Mouse (Mus musculus) midbrain, postnatal 0 days (tissue): ENCODE results near the gene Srgap2. TPM values are rescaled to one million over a fixed set of nuclear protein-coding genes. Genes with fewer than 3 reads are reported as not detected.

ENCODE experiments used
- ATAC-seq: fragments of 200-750 bp; cut with Nextera tagmentation; 2 replicates; pipeline ENCODE4 v1.8.0; 2017; ENCODE audit warnings: moderate number of reproducible peaks, mild to moderate bottlenecking, moderate TSS enrichment, moderate library complexity; ENCODE audit not compliant: low FRiP score
- DNase-seq: peaks from one replicate; pipeline ENCODE4 v3.0.0-alpha.2; 2015; ENCODE audit warnings: low spot score
- H3K27ac ChIP-seq: fragments of 300-500 bp; sonication (generic); 2 replicates; pipeline ENCODE4 v1.5.1; 2014; ENCODE audit warnings: low read depth, mild to moderate bottlenecking, low read length, mixed read lengths
- H3K27me3 ChIP-seq: fragments of 300-500 bp; sonication (generic); 2 replicates; pipeline ENCODE4 v1.6.1; 2014; ENCODE audit warnings: low read length, control low read depth, mixed read lengths; ENCODE audit not compliant: insufficient read depth
- H3K36me3 ChIP-seq: fragments of 300-500 bp; sonication (generic); 2 replicates; pipeline ENCODE4 v1.6.1; 2014; ENCODE audit warnings: low read length, control low read depth, mixed read lengths; ENCODE audit not compliant: insufficient read depth
- H3K4me1 ChIP-seq: fragments of 300-500 bp; sonication (generic); 2 replicates; pipeline ENCODE4 v1.6.1; 2014; ENCODE audit warnings: mild to moderate bottlenecking, control low read depth, antibody characterized with exemption, low read length, mixed read lengths; ENCODE audit not compliant: insufficient read depth
- H3K4me2 ChIP-seq: fragments of 300-500 bp; sonication (generic); 2 replicates; pipeline ENCODE4 v1.6.1; 2014; ENCODE audit warnings: low read depth, mild to moderate bottlenecking, low read length, mixed read lengths; ENCODE audit not compliant: poor library complexity, severe bottlenecking
- H3K4me3 ChIP-seq: fragments of 300-500 bp; sonication (generic); 2 replicates; pipeline ENCODE4 v1.5.1; 2014; ENCODE audit warnings: low read depth, mild to moderate bottlenecking, low read length, moderate library complexity
- H3K9ac ChIP-seq: fragments of 300-500 bp; sonication (generic); replicated peaks from 2 replicates; pipeline ENCODE4 v1.6.1; 2014; ENCODE audit warnings: mild to moderate bottlenecking, low read length, moderate library complexity, mixed read lengths; ENCODE audit not compliant: poor library complexity, severe bottlenecking
- H3K9me3 ChIP-seq: fragments of 300-500 bp; sonication (generic); 2 replicates; pipeline ENCODE4 v1.6.1; 2016; ENCODE audit warnings: low read length, control low read depth
- CTCF ChIP-seq: IDR thresholded peaks from 2 replicates; pipeline ENCODE4 v1.5.1; 2016; ENCODE audit warnings: antibody characterized with exemption, mild to moderate bottlenecking
- WGBS: fragments of 180-500 bp; shearing (Covaris S2); extraction: QIAGEN DNeasy Blood & Tissue Kit; methylation state at CpG from one replicate; pipeline ENCODE4 v1.1.7; 2014; 5-methylcytosine and 5-hydroxymethylcytosine counted together
- microRNA-seq: library from miRNA; unstranded; fragments of <30 nt; microRNA quantifications from one replicate; pipeline ENCODE4, GENCODE M21; 2016; ENCODE audit warnings: borderline number of aligned reads
- polyA plus RNA-seq: library from polyadenylated mRNA; unstranded; fragments of >200 nt; fragmentation: Nextera tagmentation; extraction: Ambion mirVana; gene quantifications from 2 replicates; pipeline ENCODE4 v1.2.1, GENCODE M21; 2015
- total RNA-seq: library from RNA; depleted of rRNA; stranded (reverse); fragments of >200 nt; gene quantifications from 2 replicates; pipeline ENCODE4 v1.2.3, GENCODE M21; 2014; rRNA removed

Srgap2 gene
- total and polyA plus RNA-seq, 2 experiments from 2014 or later, result 26.9 to 76.1 TPM

DNA sequence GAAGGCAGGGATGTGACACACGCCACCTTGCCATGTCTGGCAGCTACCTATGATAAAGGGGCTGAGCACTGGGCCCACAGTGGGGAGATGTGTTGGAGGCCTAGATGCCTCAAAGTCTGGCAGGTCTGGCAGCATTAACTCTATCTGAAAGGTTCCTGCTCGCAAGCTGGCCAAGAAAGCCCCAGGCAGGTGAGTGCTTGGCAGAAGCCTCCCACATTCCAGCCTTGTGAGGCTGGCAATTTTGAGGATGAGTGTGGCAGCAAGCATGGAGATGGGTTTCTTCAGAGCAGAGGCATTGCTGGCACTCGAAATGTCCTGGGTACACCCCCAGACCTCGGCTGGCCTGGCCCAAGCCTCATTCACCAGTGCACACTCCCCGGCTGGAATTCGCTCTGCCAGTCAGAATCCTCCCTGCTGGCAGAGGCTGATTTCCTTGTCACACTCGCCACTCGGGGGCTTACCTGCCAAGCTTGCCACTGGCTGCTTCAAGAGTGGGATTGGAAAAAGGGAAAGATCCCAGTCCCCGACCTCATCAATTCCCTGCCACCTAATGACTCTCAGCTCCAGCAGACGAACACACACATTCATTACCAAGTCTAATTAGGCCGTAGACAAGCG lies 287.5 kb downstream of the Srgap2 start:
- Histone ChIP-seq H3K36me3 (no peaks in the 10 kb centered on the region; the same call in 1 of the 2 replicates), H3K4me2 (no peak overlapping the region), H3K9me3 (no peaks in the 10 kb centered on the region), H3K27me3 (no peaks in the 10 kb centered on the region), H3K27ac (no peak overlapping the region), H3K9ac (no peak overlapping the region), H3K4me1 (peaks cover 6% of the 10 kb centered on the region; the same call in 1 of the 2 replicates), H3K4me3 (no peak overlapping the region)
- 43% methylated on average over 12 of the region's 12 CpGs for WGBS
- TF ChIP-seq CTCF, result 0 out of 2 replicates have a peak, but pooled peaks have one; percentile 8
- ATAC-seq (no peak), DNase-seq (peak; percentile 39)

DNA sequence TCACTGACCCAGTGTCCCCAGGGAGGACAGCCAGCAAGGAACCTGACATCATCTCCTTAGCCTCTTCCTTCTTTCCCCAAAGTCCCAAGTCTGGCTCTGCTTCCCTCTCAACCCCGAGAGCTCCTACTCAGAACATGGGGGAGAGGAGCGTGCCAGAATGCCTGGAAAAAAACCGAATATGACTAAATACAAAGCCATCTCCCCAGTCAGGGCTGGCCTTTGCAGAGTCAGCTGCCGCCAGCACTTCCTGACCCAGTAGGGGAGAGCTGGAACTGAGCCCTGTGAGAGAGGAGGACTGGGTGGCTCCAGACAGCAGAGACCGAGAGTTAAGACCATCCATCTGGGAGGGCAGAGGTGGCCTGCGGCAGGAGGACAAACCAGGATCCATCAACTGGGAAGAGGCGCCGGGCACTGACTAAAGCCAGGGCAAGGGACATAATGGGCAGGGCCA lies 288.2 kb downstream of the Srgap2 start:
- no peak overlapping the region for H3K27ac ChIP-seq
- no peak overlapping the region for H3K9ac ChIP-seq
- DNase-seq (peak; percentile 12), ATAC-seq (no peak)
- WGBS, result 69% methylated on average over 8 of the region's 8 CpGs
- no peaks in the 10 kb centered on the region for H3K27me3 ChIP-seq
- no peaks in the 10 kb centered on the region for H3K9me3 ChIP-seq
- H3K36me3 ChIP-seq, result no peaks in the 10 kb centered on the region; the same call in 1 of the 2 replicates
- no peak overlapping the region for H3K4me2 ChIP-seq
- H3K4me3 ChIP-seq, result no peak overlapping the region
- TF ChIP-seq CTCF, result no peak
- peaks cover 5% of the 10 kb centered on the region; the same call in 1 of the 2 replicates for H3K4me1 ChIP-seq

DNA sequence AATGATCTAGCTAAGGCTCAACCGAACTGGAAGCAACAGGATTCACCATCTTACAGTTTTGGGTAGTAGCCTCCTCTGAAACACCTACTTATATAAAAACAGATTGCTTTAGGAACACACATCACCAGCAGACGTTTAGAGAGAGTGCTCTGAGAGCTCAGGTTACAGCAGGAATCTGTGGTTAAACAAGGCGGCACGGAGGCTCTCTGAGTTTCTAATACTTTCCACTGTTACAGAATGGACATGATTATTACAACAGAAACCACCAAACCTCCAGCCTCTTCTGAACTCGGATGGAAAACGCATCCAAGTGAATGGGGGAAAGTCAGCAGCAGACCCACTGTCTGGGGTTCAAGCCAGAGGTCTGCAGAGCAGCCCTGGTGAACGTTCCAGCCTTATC lies 291.1 kb downstream of the Srgap2 start:
- Histone ChIP-seq H3K4me1 (peaks cover 3% of the 10 kb centered on the region; the same call in 1 of the 2 replicates), H3K9me3 (no peaks in the 10 kb centered on the region), H3K4me2 (no peak overlapping the region), H3K4me3 (no peak overlapping the region), H3K36me3 (no peaks in the 10 kb centered on the region; the same call in 1 of the 2 replicates), H3K9ac (no peak overlapping the region), H3K27ac (no peak overlapping the region), H3K27me3 (no peaks in the 10 kb centered on the region)
- no peak for DNase-seq
- ATAC-seq, result no peak
- TF ChIP-seq CTCF, result no peak
- 73% methylated on average over 7 of the region's 7 CpGs for WGBS

Small RNAs within 50 kb of the gene (microRNA-seq; reads per million reads assigned to microRNA genes)
- gene Gm24273, result not detected

Other genes with a start within 250 kb of the Srgap2 start
- gene Ikbke, start 247.7 kb downstream of the Srgap2 start, total RNA-seq, result 3.9 and 5.3 TPM in 2 replicates
- 0.63 and 0.67 TPM in 2 replicates for gene Ikbke, start 247.7 kb downstream of the Srgap2 start, polyA plus RNA-seq
- gene Fam72a, start 551 bp upstream of the Srgap2 start, total RNA-seq, result 0.42 and 0.60 TPM in 2 replicates
- gene Fam72a, start 551 bp upstream of the Srgap2 start, polyA plus RNA-seq, result 0.53 and 0.82 TPM in 2 replicates
- not detected in 2 replicates for gene Avpr1b, start 71.9 kb upstream of the Srgap2 start, total RNA-seq
- not detected in 2 replicates for gene Avpr1b, start 71.9 kb upstream of the Srgap2 start, polyA plus RNA-seq
- 0.11 TPM in 1 of 2 replicates, not detected in the other for gene Ctse, start 111.0 kb upstream of the Srgap2 start, total RNA-seq
- 0.09 TPM in 1 of 2 replicates, not detected in the other for gene Ctse, start 111.0 kb upstream of the Srgap2 start, polyA plus RNA-seq
- 1.2 and 2.8 TPM in 2 replicates for gene Rab7b, start 161.3 kb upstream of the Srgap2 start, total RNA-seq
- gene Rab7b, start 161.3 kb upstream of the Srgap2 start, polyA plus RNA-seq, result 1.4 and 1.7 TPM in 2 replicates
- gene Slc26a9, start 216.7 kb upstream of the Srgap2 start, total RNA-seq, result 0.44 TPM in 1 of 2 replicates, not detected in the other
- 0.10 and 0.14 TPM in 2 replicates for gene Slc26a9, start 216.7 kb upstream of the Srgap2 start, polyA plus RNA-seq